Mouse (Mus musculus) T-helper 17 cell (primary cell): Measurements from ENCODE around the gene S100a13.

Experiments used
- in situ Hi-C, 2 experiments: fragments of 300-600 bp; cut with MboI, MseI; formaldehyde crosslinking; loops; 1 replicate in 1 of 2; 2 replicates in 1 of 2; pipeline ENCODE4 v1.15.1; 2025; ENCODE audit warnings: high pct_unique_total_duplicates in 2 of 2

S100a13 gene

DNA sequence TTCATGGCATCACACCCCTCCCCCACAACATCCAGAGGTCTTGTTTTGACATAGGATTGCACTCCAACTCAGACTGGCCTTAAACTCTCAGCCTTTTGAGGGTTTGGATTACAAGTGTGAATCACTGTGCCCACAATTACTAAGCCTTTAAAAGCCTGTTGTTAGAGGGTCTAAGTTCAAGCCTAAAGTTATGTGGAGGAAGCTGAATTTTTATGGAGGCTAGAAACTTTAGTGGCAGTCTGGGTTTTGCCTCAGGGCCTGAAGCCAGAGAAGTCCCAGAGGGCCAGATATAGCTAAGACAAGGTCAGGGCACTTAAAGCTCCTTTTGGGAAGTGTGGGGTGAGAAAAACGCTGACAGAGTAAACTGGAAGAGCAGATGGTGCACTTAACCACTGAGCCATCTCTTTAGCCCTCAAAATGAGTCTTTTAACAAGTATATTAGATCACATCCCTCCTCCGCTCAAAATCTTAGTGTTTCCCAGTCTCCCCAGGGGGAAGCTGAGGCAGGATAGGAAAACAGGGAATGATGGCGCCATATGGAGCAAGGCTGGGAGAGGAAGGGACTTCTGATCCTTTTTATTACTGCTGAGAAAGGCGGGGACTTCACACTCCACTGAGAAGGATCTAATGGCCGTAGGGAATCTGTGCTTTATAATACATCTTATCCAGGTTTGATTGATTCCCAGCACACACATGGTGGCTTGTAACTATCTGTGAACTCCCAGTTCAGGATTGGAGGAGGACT, 35.6 kb downstream of the S100a13 start:
- in situ Hi-C loops, result no loop called here

DNA sequence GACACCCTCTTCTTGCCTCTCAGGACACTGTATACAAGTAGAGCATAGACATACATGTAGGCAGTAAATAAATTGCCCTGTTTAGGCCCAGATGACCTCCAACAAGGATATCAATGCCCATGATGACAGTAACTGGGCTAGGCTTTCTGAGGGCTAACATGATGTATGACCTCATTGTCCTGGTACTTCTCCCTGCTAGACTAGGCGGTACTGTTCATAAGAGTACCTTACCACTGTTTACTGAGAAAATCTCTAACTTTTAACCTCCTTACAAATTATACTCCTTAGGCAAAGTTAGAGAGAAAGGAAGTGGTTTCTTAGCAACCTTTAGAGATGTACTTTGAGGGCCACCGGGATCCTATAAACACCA, 36.2 kb downstream of the S100a13 start:
- in situ Hi-C loops, result no loop called here

- in situ Hi-C loops, result no loop called here
These were observed 38.0 kb downstream of the S100a13 start for GRCm38 (mm10) chr3:90552231-90552630.

- in situ Hi-C loops, result no loop called here
These were observed 41.7 kb downstream of the S100a13 start for GRCm38 (mm10) chr3:90555954-90556353.

GRCm38 (mm10) chr3:90560008-90560628, 45.9 kb downstream of the S100a13 start, which contains the start of gene S100a3:
S100a3 (plus strand) TSS chr3:90560578.
- in situ Hi-C loops, result no loop called here
